10 mouse cellular contexts compared by ENCODE assay signal in the genomic region with DNA sequence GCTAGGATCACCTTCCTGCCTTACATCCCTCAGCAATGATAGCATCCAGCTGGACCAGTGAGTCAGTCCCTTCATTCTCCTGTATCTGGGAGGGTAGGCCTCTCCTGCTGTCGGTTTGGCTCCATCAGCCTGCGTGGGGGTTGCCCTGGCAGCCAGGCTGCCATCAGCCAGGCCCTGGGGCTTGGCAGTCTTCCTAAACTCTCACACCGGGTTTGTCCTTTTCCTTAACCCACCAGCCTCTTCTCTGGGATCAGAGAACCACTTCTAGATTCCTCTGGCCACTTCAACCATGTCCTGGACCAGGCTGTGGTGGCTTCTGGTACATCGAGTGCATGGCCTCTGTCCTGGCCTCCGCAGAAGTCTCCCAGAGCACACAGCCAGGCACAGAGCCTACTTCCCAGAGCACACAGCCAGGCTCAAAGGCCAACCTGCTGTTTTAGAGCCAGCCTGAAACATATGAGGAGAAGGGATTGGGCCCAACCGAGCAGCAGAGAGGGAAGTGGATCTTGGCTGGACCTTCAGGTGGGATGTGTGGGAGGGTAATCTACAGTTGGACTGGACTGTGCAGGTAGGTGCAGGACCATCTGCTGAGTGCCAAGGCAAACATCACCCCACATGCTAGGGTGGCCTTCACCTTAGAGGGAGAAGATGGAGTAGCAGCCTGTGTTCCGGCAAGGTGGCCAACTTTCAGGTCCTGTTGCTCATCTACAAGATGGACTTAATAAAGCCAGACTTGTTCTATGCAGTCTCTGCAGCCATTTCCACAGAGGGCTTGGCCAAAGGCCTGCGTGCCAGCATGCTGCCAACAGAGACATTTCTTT.
DNase-seq lines count a peak whose midpoint lies in the region; ATAC-seq lines count a peak whose summit lies in the region.
"Had no signal": no experiment of that assay in that cellular context is flagged by ENCODE, and none has a peak within 500 bp of the region (broad histone marks: within the 10 kb centered on the region; RNA-seq: fewer than 3 reads in every experiment).

No protein-coding gene starts in this region.

- no peaks in the 10 kb centered on the region; the same call in 1 of the 2 replicates for H3K9me3 ChIP-seq in hindbrain, embryonic 16.5 days (ENCODE audit: control insufficient read depth, low read length)
- H3K9me3 ChIP-seq in hindbrain, embryonic 11.5 days (ENCODE audit: control insufficient read depth, low read length): no peaks in the 10 kb centered on the region
- peaks cover 10% of the 10 kb centered on the region; the same call in 1 of the 2 replicates for H3K9me3 ChIP-seq in embryonic facial prominence, embryonic 10.5 days
- H3K9me3 ChIP-seq: hindbrain, embryonic 15.5 days had no signal

- H3K4me2 ChIP-seq in hindbrain, embryonic 16.5 days (ENCODE audit: low read length): no peak overlapping the region
- no peak overlapping the region for H3K4me2 ChIP-seq in hindbrain, embryonic 11.5 days (replicated peaks; ENCODE audit: low read depth, low read length)
- H3K4me2 ChIP-seq: hindbrain, embryonic 15.5 days; neural tube, embryonic 15.5 days had no signal

- intact Hi-C loops in left cerebral cortex, postnatal 14 days (cut with DNase I): loop anchor here (10.0 kb wide), 1 partner anchor 610 kb away; no protein-coding TSS in a partner anchor

- no peak for DNase-seq in hindbrain, embryonic 11.5 days (ENCODE audit: low spot score)
- DNase-seq in testis, postnatal 14 days (ENCODE audit: low spot score): peak; percentile 43
- DNase-seq in testis, postnatal 10 days (ENCODE audit: low spot score): no peak
- DNase-seq in embryonic facial prominence, embryonic 10.5 days (ENCODE audit: low spot score): no peak
- DNase-seq in frontal cortex, postnatal 14 days (ENCODE audit: low spot score in 2 of 2): no peak
- DNase-seq in left cerebral cortex, postnatal 14 days (ENCODE audit: low spot score in 2 of 2): no peak
- DNase-seq in urinary bladder, postnatal 10 days (ENCODE audit: low spot score): no peak

- peak; percentile 64 for ATAC-seq in hindbrain, embryonic 16.5 days
- ATAC-seq in hindbrain, embryonic 11.5 days (ENCODE audit: low FRiP score): no peak

- no peaks in the 10 kb centered on the region; the same call in 1 of the 2 replicates for H3K27me3 ChIP-seq in hindbrain, embryonic 16.5 days (replicated peaks; ENCODE audit: control insufficient read depth, insufficient read depth, low read length)
- H3K27me3 ChIP-seq in hindbrain, embryonic 11.5 days (ENCODE audit: control insufficient read depth, insufficient read depth, low read length): peaks cover 4% of the 10 kb centered on the region; the same call in 1 of the 2 replicates
- peaks cover 66% of the 10 kb centered on the region for H3K27me3 ChIP-seq in embryonic facial prominence, embryonic 10.5 days (replicated peaks; ENCODE audit: low read depth, poor library complexity, severe bottlenecking)

- 77% methylated on average over 8 of the region's 8 CpGs for WGBS in hindbrain, embryonic 16.5 days
- 94% methylated on average over 8 of the region's 8 CpGs for WGBS in hindbrain, embryonic 11.5 days
- 86% methylated on average over 8 of the region's 8 CpGs for WGBS in embryonic facial prominence, embryonic 10.5 days

- peaks cover 4% of the 10 kb centered on the region for H3K4me1 ChIP-seq in hindbrain, embryonic 16.5 days (ENCODE audit: control insufficient read depth, insufficient read depth, low read depth, low read length)
- no peaks in the 10 kb centered on the region for H3K4me1 ChIP-seq in hindbrain, embryonic 11.5 days (replicated peaks; ENCODE audit: control insufficient read depth, insufficient read depth, low read length)
- peaks cover 48% of the 10 kb centered on the region for H3K4me1 ChIP-seq in embryonic facial prominence, embryonic 10.5 days

- H3K4me3 ChIP-seq in hindbrain, embryonic 16.5 days (ENCODE audit: low read length): no peak overlapping the region
- H3K4me3 ChIP-seq in hindbrain, embryonic 11.5 days (ENCODE audit: low read depth, low read length): no peak overlapping the region
- no peak overlapping the region for H3K4me3 ChIP-seq in embryonic facial prominence, embryonic 10.5 days
- H3K4me3 ChIP-seq: hindbrain, embryonic 15.5 days; neural tube, embryonic 15.5 days had no signal

- no peak overlapping the region for H3K9ac ChIP-seq in hindbrain, embryonic 16.5 days (ENCODE audit: low read depth, low read length)
- H3K9ac ChIP-seq in hindbrain, embryonic 11.5 days (ENCODE audit: low read depth, low read length): no peak overlapping the region
- H3K9ac ChIP-seq: hindbrain, embryonic 15.5 days; neural tube, embryonic 15.5 days had no signal

- H3K27ac ChIP-seq in hindbrain, embryonic 16.5 days (ENCODE audit: low read depth, low read length): no peak overlapping the region
- no peak overlapping the region for H3K27ac ChIP-seq in hindbrain, embryonic 11.5 days (ENCODE audit: low read depth, low read length)
- H3K27ac ChIP-seq in embryonic facial prominence, embryonic 10.5 days (replicated peaks): 0 out of 2 replicates have a peak overlapping the region, but pooled peaks have one; percentile 15
- H3K27ac ChIP-seq: hindbrain, embryonic 15.5 days; neural tube, embryonic 15.5 days had no signal

- no peaks in the 10 kb centered on the region for H3K36me3 ChIP-seq in hindbrain, embryonic 16.5 days (ENCODE audit: control insufficient read depth, insufficient read depth, low read length)
- no peaks in the 10 kb centered on the region for H3K36me3 ChIP-seq in hindbrain, embryonic 11.5 days (ENCODE audit: control insufficient read depth, insufficient read depth, low read length)
- no peaks in the 10 kb centered on the region for H3K36me3 ChIP-seq in embryonic facial prominence, embryonic 10.5 days (replicated peaks)
- H3K36me3 ChIP-seq: hindbrain, embryonic 15.5 days; neural tube, embryonic 15.5 days had no signal
